Mouse (Mus musculus) liver, postnatal 0 days (tissue): ENCODE data around the gene St8sia2. TPM values are rescaled to one million over a fixed set of nuclear protein-coding genes. Genes with fewer than 3 reads are reported as not detected.
"Not testable (repeated sequence)": the region's sequence is repeated elsewhere in the genome, so short reads cannot be mapped to it uniquely, and the experiment has no call there.

Experiments
- ATAC-seq: fragments of 200-750 bp; cut with Nextera tagmentation; 2 replicates; pipeline ENCODE4 v1.8.0; 2017; ENCODE audit warnings: mild to moderate bottlenecking, moderate library complexity
- DNase-seq: peaks from one replicate; pipeline ENCODE4 v3.0.0-alpha.2; 2016
- H3K27ac ChIP-seq: fragments of 300-500 bp; sonication (generic); 2 replicates; pipeline ENCODE4 v1.5.1; 2014; ENCODE audit warnings: antibody characterized with exemption, moderate library complexity, mild to moderate bottlenecking, low read depth
- H3K27me3 ChIP-seq: fragments of 300-500 bp; sonication (generic); 2 replicates; pipeline ENCODE4 v1.6.1; 2014; ENCODE audit warnings: low read length, control low read depth, mixed read lengths; ENCODE audit not compliant: insufficient read depth
- H3K36me3 ChIP-seq: fragments of 300-500 bp; sonication (generic); replicated peaks from 2 replicates; pipeline ENCODE4 v1.6.1; 2014; ENCODE audit warnings: mild to moderate bottlenecking, control low read depth, low read length, moderate library complexity, mixed read lengths; ENCODE audit not compliant: insufficient read depth
- H3K4me1 ChIP-seq: fragments of 300-500 bp; sonication (generic); 2 replicates; pipeline ENCODE4 v1.6.1; 2014; ENCODE audit warnings: antibody characterized with exemption, mild to moderate bottlenecking, control low read depth; ENCODE audit not compliant: insufficient read depth
- H3K4me2 ChIP-seq: fragments of 300-500 bp; sonication (generic); 2 replicates; pipeline ENCODE4 v1.6.1; 2014; ENCODE audit warnings: low read depth, mild to moderate bottlenecking, low read length, moderate library complexity, mixed read lengths
- H3K4me3 ChIP-seq: fragments of 300-500 bp; sonication (generic); 2 replicates; pipeline ENCODE4 v1.5.1; 2014; ENCODE audit warnings: low read depth, low read length
- H3K9ac ChIP-seq: fragments of 300-500 bp; sonication (generic); replicated peaks from 2 replicates; pipeline ENCODE4 v1.6.1; 2014; ENCODE audit warnings: mild to moderate bottlenecking, moderate library complexity
- H3K9me3 ChIP-seq: fragments of 300-500 bp; sonication (generic); 2 replicates; pipeline ENCODE4 v1.6.1; 2016; ENCODE audit warnings: mild to moderate bottlenecking, control low read depth, low read length, mixed read lengths
- CTCF ChIP-seq: sonication (generic); IDR thresholded peaks from 2 replicates; pipeline ENCODE4 v1.5.1; 2016; ENCODE audit warnings: antibody characterized with exemption, low read depth
- EP300 ChIP-seq: IDR thresholded peaks from 2 replicates; pipeline ENCODE4 v1.6.1; 2016; ENCODE audit warnings: antibody characterized with exemption, low read depth, mild to moderate bottlenecking
- WGBS: fragments of 180-500 bp; shearing (Covaris S2); extraction: QIAGEN DNeasy Blood & Tissue Kit; methylation state at CpG from one replicate; pipeline ENCODE4 v1.1.7; 2014; ENCODE audit not compliant: insufficient replicate concordance; 5-methylcytosine and 5-hydroxymethylcytosine counted together
- polyA plus RNA-seq: library from polyadenylated mRNA; unstranded; fragments of >200 nt; fragmentation: Nextera tagmentation; extraction: Ambion mirVana; gene quantifications from 2 replicates; pipeline ENCODE4 v1.2.1, GENCODE M21; 2015

The St8sia2 gene
- polyA plus RNA-seq, 1 experiment from 2014 or later = not detected

DNA sequence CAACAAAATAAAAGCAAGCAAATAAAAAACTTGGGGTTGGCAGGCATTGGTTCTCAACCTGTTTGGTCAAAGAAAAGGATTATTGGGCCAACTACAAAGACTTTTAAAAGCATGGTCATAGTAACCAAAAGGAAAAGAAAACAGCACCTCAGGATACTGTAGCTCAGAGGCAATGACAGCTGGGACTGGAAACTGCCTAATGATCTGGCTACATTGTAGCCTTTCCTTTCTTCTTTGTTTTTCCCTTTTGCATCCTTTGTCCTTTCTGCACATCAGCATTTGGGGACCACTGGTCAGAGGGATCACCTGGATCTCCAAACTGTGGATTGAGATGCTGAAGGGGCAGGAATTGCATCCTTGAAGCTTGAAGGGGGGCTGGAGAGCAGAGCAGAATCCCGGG, 7.1 kb downstream of the St8sia2 start:
- H3K27ac ChIP-seq = no peak overlapping the region

DNA sequence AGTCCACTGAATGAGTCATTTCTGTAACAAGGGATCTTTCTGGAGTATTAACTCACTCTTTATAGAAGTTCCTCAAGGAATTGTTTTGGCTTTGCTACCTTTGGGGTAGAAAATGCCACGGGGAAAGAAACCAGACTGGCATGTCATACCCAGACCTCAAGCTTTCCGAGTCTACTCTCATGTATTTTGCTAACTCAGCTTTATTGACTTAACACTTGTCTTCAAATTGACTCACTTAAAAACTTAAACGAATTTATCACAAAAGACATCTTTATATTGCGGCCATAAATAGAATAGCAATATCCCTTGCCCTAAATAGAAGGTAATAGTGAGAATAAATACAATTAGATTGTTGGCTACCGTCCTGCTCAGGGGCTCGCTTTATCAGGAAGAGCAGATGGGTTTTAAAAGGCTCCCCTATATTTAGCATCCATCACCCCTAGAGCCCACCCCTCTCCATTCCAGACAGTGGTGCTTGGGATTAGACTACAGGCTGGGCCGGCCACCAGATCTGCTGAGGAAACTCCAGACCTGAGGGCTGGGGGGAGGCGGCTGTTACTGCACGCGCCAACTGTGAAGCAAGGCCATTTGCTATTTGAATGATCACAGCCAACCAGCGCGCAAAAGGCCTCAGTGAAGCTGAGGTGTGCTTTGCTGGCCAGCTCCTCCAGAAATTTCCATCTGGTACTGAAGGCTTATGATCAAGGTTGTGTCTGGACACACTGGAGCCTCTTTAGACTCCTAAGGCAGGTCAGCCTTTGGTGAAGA, 12.6 kb downstream of the St8sia2 start:
- H3K4me3 ChIP-seq = no peak overlapping the region
- H3K4me2 ChIP-seq = no peak overlapping the region
- DNase-seq = no peak
- WGBS = 76% methylated on average over 12 of the region's 12 CpGs
- no peaks in the 10 kb centered on the region for H3K36me3 ChIP-seq
- ATAC-seq = no peak
- no peaks in the 10 kb centered on the region for H3K4me1 ChIP-seq
- H3K9ac ChIP-seq = no peak overlapping the region
- H3K27me3 ChIP-seq = no peaks in the 10 kb centered on the region
- no peak for TF ChIP-seq CTCF
- no peak for TF ChIP-seq EP300
- no peak overlapping the region for H3K27ac ChIP-seq
- H3K9me3 ChIP-seq = no peaks in the 10 kb centered on the region

More for the DNA sequence above, 7.1 kb downstream of the St8sia2 start:
- no peak for ATAC-seq
- no peak overlapping the region for H3K4me2 ChIP-seq
- TF ChIP-seq EP300 (no peak), CTCF (no peak)
- peaks cover 5% of the 10 kb centered on the region; the same call in 1 of the 2 replicates for H3K27me3 ChIP-seq
- no peaks in the 10 kb centered on the region for H3K4me1 ChIP-seq
- WGBS = 14% methylated on average over 1 of the region's 1 CpGs
- no peaks in the 10 kb centered on the region for H3K9me3 ChIP-seq
- H3K4me3 ChIP-seq = no peak overlapping the region
- H3K9ac ChIP-seq = no peak overlapping the region
- no peaks in the 10 kb centered on the region for H3K36me3 ChIP-seq
- no peak for DNase-seq

DNA sequence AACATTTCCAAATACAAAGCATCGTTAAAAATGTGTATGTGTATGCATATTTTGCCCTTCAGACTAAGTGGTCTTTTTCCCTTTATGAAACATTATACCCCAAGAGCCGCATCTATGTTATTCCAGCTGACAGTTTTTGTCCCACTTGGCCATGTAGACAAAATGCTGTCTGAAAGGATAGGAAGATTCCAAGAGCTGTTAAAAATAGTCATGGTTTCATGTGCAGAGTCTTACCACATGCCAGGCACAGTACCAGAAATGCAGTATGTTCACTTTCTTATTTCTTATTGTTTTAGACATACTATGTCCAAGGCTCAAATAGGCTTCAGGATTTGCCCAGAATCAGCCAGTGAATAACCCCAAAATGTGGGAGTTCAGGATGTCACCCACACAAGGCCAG, 24.1 kb downstream of the St8sia2 start:
- Histone ChIP-seq H3K4me1 (no peaks in the 10 kb centered on the region), H3K36me3 (no peaks in the 10 kb centered on the region), H3K27me3 (no peaks in the 10 kb centered on the region), H3K27ac (no peak overlapping the region), H3K9ac (no peak overlapping the region), H3K4me3 (no peak overlapping the region), H3K4me2 (no peak overlapping the region), H3K9me3 (no peaks in the 10 kb centered on the region)
- TF ChIP-seq EP300 (no peak), CTCF (no peak)
- DNase-seq = no peak
- WGBS = 74% methylated on average over 2 of the region's 2 CpGs
- ATAC-seq = no peak

DNA sequence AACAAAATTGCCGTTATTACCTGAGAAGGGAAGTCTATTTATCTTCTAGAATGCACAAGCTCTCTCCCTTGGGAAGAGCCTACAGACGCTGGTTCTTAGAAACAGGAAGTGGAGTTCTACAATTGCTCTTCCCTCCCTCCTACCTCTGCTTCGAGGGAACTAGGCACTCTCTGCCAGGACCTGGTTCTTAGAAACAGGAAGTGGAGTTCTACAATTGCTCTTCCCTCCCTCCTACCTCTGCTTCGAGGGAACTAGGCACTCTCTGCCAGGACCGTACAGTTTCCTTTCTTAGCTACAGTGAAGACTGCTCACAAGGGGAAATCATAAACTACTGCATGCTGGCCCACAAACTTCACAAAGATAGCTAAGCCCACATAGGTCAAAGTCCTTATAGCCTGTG, 41.3 kb downstream of the St8sia2 start:
- 28% methylated on average over 5 of the region's 5 CpGs for WGBS
- ATAC-seq, DNase-seq: not testable (repeated sequence)

DNA sequence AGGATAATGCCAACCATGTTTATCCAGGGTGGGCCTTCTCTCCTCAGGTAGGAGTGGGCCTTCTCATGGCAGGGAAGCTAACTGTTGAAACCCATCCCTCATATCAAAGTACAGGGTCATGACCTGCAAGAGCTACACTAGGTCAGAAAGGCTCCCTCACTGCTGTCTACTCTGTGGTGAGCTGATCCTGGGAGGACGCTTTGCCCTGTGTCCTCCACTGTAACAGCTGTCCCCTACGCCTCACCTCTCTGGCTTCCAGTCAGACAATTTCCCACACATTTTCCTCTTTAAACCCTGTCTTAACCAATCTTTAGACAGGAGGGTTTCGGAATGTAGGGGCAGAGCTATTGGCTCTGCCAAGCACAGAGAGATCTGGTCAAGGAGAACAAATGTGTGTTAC, 48.3 kb downstream of the St8sia2 start:
- no peak for TF ChIP-seq EP300
- no peak for TF ChIP-seq CTCF
- 72% methylated on average over 3 of the region's 3 CpGs for WGBS
- Histone ChIP-seq H3K4me3 (no peak overlapping the region), H3K4me1 (no peaks in the 10 kb centered on the region), H3K36me3 (no peaks in the 10 kb centered on the region), H3K4me2 (no peak overlapping the region), H3K27me3 (no peaks in the 10 kb centered on the region), H3K9ac (no peak overlapping the region), H3K9me3 (no peaks in the 10 kb centered on the region), H3K27ac (no peak overlapping the region)
- no peak for DNase-seq
- no peak for ATAC-seq

More for the DNA sequence above, 41.3 kb downstream of the St8sia2 start:
- H3K4me2 ChIP-seq, H3K4me3 ChIP-seq, H3K36me3 ChIP-seq, H3K9me3 ChIP-seq, H3K9ac ChIP-seq, H3K27ac ChIP-seq, H3K27me3 ChIP-seq, H3K4me1 ChIP-seq: not testable (repeated sequence)

DNA sequence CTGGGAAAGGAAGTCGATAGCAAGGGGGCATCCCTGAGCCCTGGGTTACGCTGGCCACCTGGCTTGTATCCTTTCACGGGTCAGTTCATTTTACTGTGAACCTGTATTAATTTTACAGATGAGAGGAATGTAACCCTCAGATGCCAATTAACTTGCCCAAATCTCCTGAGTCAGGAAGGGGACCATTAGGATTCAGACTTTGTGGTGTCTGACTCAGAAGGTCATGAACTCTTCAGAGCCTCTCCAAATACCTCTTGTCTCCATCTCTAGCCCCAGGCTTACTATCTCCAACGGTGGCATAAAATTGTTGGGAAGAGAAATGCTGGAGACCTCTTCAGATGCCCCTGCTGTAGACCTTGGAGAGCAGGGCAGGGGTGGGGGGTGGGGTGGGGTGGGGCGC, 51.1 kb downstream of the St8sia2 start:
- ATAC-seq (no peak), DNase-seq (no peak)
- WGBS = 81% methylated on average over 5 of the region's 5 CpGs
- no peaks in the 10 kb centered on the region for H3K27me3 ChIP-seq
- no peak for TF ChIP-seq EP300
- no peak for TF ChIP-seq CTCF
- H3K4me2 ChIP-seq = no peak overlapping the region
- no peaks in the 10 kb centered on the region for H3K36me3 ChIP-seq
- H3K9ac ChIP-seq = no peak overlapping the region
- no peaks in the 10 kb centered on the region for H3K9me3 ChIP-seq
- no peak overlapping the region for H3K27ac ChIP-seq
- no peak overlapping the region for H3K4me3 ChIP-seq
- no peaks in the 10 kb centered on the region for H3K4me1 ChIP-seq

DNA sequence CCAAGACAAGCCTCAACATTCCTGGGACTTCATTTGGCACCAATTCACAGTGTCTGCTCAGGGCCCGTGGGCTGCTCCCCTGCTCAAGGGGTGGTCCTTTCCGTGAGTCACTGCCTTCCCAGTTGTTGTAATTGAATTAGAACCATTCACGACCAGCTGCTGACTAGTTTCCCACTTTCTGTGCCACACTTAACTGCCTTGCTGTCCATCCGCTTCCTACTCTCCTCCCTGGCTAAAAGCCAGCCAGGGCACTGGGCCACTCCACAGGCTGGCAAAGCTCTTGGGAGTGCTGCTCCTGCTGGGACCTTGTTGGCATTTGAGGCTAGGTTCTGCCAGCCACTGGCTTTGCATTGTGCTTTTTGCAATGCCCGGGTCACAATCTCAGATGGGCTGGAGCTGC, 59.0 kb downstream of the St8sia2 start:
- Histone ChIP-seq H3K27ac (no peak overlapping the region), H3K4me1 (no peaks in the 10 kb centered on the region), H3K27me3 (no peaks in the 10 kb centered on the region), H3K4me3 (no peak overlapping the region), H3K9ac (no peak overlapping the region), H3K4me2 (no peak overlapping the region), H3K9me3 (no peaks in the 10 kb centered on the region), H3K36me3 (no peaks in the 10 kb centered on the region)
- 57% methylated on average over 5 of the region's 5 CpGs for WGBS
- ATAC-seq (no peak), DNase-seq (no peak)
- no peak for TF ChIP-seq CTCF
- TF ChIP-seq EP300 = no peak
